Mouse (Mus musculus) neural tube, embryonic 13.5 days (tissue): ENCODE results near the gene Lsm7. TPM values are rescaled to one million over a fixed set of nuclear protein-coding genes. Genes with fewer than 3 reads are reported as not detected.
A peak's percentile ranks its signal among the peaks of the same experiment; 100 is the strongest.

ENCODE experiments used
- ATAC-seq: fragments of 200-750 bp; cut with Nextera tagmentation; 2 replicates; pipeline ENCODE4 v1.8.0; 2017; ENCODE audit warnings: low read depth, mild to moderate bottlenecking, moderate TSS enrichment, moderate library complexity
- H3K27ac ChIP-seq: fragments of 300-500 bp; sonication (generic); replicated peaks from 2 replicates; pipeline ENCODE4 v1.5.1; 2015; ENCODE audit warnings: moderate library complexity, mild to moderate bottlenecking, inconsistent platforms
- H3K27me3 ChIP-seq: fragments of 300-500 bp; sonication (generic); 2 replicates; pipeline ENCODE4 v1.6.1; 2015; ENCODE audit warnings: mild to moderate bottlenecking, inconsistent platforms
- H3K36me3 ChIP-seq: fragments of 300-500 bp; sonication (generic); 2 replicates; pipeline ENCODE4 v1.6.1; 2015; ENCODE audit warnings: mild to moderate bottlenecking, inconsistent platforms
- H3K4me1 ChIP-seq: fragments of 300-500 bp; sonication (generic); replicated peaks from 2 replicates; pipeline ENCODE4 v1.6.1; 2015; ENCODE audit warnings: inconsistent platforms
- H3K4me2 ChIP-seq: fragments of 300-500 bp; sonication (generic); 2 replicates; pipeline ENCODE4 v1.6.1; 2015; ENCODE audit warnings: inconsistent platforms, mild to moderate bottlenecking, moderate library complexity
- H3K4me3 ChIP-seq: fragments of 300-500 bp; sonication (generic); 2 replicates; pipeline ENCODE4 v1.5.1; 2015; ENCODE audit warnings: mild to moderate bottlenecking, inconsistent platforms
- H3K9ac ChIP-seq: fragments of 300-500 bp; sonication (generic); 2 replicates; pipeline ENCODE4 v1.6.1; 2015; ENCODE audit warnings: moderate library complexity, mild to moderate bottlenecking, inconsistent platforms
- H3K9me3 ChIP-seq: fragments of 300-500 bp; sonication (generic); 2 replicates; pipeline ENCODE4 v1.6.1; 2016; ENCODE audit warnings: inconsistent platforms
- WGBS: fragments of 180-500 bp; shearing (Covaris S2); methylation state at CpG from one replicate; pipeline ENCODE4 v1.1.7; 2015; 5-methylcytosine and 5-hydroxymethylcytosine counted together
- polyA plus RNA-seq: library from polyadenylated mRNA; unstranded; fragments of >200 nt; fragmentation: Nextera tagmentation; extraction: Ambion mirVana; gene quantifications from 2 replicates; pipeline ENCODE4 v1.2.1, GENCODE M21; 2015

Gene Lsm7
- polyA plus RNA-seq, 1 experiment from 2014 or later: 218 TPM

DNA sequence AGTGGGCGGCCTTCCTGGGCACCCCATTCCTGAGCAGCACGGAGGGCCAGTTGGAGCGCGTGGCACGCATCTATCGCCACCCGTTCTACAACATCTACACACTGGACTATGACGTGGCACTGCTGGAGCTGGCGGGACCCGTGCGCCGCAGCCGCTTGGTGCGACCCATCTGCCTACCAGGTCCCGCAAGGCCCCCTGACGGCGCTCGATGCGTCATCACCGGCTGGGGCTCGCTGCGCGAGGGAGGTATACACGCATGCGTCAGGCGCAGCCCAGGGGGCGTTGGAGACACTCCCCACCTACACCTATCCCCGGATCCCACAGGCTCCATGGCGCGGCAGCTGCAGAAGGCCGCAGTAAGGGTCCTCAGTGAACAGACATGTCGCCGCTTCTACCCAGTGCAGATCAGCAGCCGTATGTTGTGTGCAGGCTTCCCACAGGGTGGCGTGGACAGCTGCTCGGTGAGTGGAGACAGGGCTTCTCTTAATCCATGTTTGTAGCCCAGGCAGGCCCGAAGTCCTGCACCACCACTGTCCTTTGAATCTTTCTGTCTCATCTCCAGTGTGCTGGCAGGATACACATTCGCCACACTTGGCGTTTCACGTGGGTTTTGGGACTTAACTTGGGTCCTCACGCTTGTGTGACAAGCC is 43.0 kb upstream of the Lsm7 start:
- peaks cover 30% of the 10 kb centered on the region for H3K4me1 ChIP-seq
- no peak overlapping the region for H3K4me3 ChIP-seq
- no peak for ATAC-seq
- H3K27me3 ChIP-seq: no peaks in the 10 kb centered on the region
- H3K36me3 ChIP-seq: peaks cover 28% of the 10 kb centered on the region
- WGBS: 39% methylated on average over 41 of the region's 41 CpGs
- H3K9ac ChIP-seq: peak overlapping the region; percentile 18; the same call in 1 of the 2 replicates
- H3K4me2 ChIP-seq: peak overlapping the region; percentile 31
- H3K27ac ChIP-seq: no peak overlapping the region
- no peaks in the 10 kb centered on the region for H3K9me3 ChIP-seq

GRCm38 (mm10) chr10:80896581-80897485 is 41.8 kb upstream of the Lsm7 start:
- Histone ChIP-seq H3K4me2 (no peak overlapping the region), H3K27me3 (no peaks in the 10 kb centered on the region), H3K9ac (no peak overlapping the region), H3K4me1 (peaks cover 30% of the 10 kb centered on the region), H3K27ac (no peak overlapping the region), H3K4me3 (no peak overlapping the region), H3K36me3 (peaks cover 17% of the 10 kb centered on the region), H3K9me3 (no peaks in the 10 kb centered on the region)
- WGBS: 71% methylated on average over 24 of the region's 24 CpGs
- ATAC-seq: no peak

- Histone ChIP-seq H3K4me2 (no peak overlapping the region), H3K4me3 (no peak overlapping the region), H3K27ac (no peak overlapping the region), H3K9me3 (no peaks in the 10 kb centered on the region), H3K4me1 (peaks cover 25% of the 10 kb centered on the region), H3K36me3 (peaks cover 16% of the 10 kb centered on the region), H3K27me3 (no peaks in the 10 kb centered on the region), H3K9ac (no peak overlapping the region)
- ATAC-seq: no peak
- WGBS: 86% methylated on average over 6 of the region's 6 CpGs
Measured at GRCm38 (mm10) chr10:80895697-80896096, 40.7 kb upstream of the Lsm7 start.

DNA sequence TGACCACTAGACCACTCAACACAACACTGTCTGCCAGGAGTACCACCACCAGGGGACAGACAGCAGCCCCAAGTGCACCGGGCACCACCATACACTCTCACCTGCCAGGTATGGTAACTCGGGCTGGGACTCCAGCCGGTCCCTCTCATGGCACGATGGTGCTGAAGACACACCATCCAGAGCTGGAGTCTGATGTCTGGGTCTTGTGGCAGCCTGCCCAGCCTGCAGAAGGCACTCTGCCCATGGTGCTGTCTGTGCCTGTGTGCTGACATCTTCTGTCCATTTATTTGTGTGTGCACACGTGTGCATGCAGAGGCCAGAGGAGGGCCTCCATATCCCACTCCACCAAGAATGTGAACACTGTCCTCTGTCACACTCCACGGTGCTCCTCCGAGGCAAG is 40.1 kb upstream of the Lsm7 start:
- no peak for ATAC-seq
- Histone ChIP-seq H3K9ac (no peak overlapping the region), H3K9me3 (no peaks in the 10 kb centered on the region), H3K4me1 (peaks cover 25% of the 10 kb centered on the region), H3K4me2 (no peak overlapping the region), H3K36me3 (peaks cover 16% of the 10 kb centered on the region), H3K27ac (no peak overlapping the region), H3K27me3 (peaks cover under 1% of the 10 kb centered on the region; the same call in 1 of the 2 replicates), H3K4me3 (no peak overlapping the region)
- 89% methylated on average over 7 of the region's 7 CpGs for WGBS

GRCm38 (mm10) chr10:80887181-80887580 is 32.2 kb upstream of the Lsm7 start:
- H3K9me3 ChIP-seq: no peaks in the 10 kb centered on the region
- no peak for ATAC-seq
- no peak overlapping the region for H3K4me3 ChIP-seq
- H3K27me3 ChIP-seq: peaks cover 22% of the 10 kb centered on the region
- no peak overlapping the region for H3K4me2 ChIP-seq
- WGBS: 82% methylated on average over 11 of the region's 11 CpGs
- no peaks in the 10 kb centered on the region for H3K36me3 ChIP-seq
- no peaks in the 10 kb centered on the region for H3K4me1 ChIP-seq
- no peak overlapping the region for H3K9ac ChIP-seq
- H3K27ac ChIP-seq: no peak overlapping the region

DNA sequence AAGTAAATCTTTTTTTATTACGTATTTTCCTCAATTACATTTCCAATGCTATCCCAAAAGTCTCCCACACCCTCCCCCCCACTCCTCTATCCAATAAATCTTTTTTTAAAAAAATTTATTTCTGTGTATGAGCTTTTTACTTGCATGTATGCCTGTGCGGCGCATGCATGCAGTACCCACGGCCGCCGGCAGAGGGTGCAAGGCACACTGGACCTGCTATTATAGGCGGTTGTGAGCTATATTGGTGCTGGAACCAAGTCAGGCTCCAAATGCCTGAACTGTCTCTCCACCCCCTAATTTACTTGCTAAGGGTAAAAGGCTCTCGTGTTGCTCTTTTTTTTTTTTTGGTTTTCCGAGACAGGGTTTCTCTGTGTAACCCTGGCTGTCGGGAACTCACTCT is 26.3 kb upstream of the Lsm7 start:
- Histone ChIP-seq H3K9me3 (no peaks in the 10 kb centered on the region), H3K27ac (no peak overlapping the region), H3K27me3 (no peaks in the 10 kb centered on the region), H3K9ac (no peak overlapping the region), H3K4me3 (no peak overlapping the region), H3K4me1 (no peaks in the 10 kb centered on the region), H3K36me3 (no peaks in the 10 kb centered on the region), H3K4me2 (no peak overlapping the region)
- ATAC-seq: no peak
- WGBS: 29% methylated on average over 10 of the region's 10 CpGs

DNA sequence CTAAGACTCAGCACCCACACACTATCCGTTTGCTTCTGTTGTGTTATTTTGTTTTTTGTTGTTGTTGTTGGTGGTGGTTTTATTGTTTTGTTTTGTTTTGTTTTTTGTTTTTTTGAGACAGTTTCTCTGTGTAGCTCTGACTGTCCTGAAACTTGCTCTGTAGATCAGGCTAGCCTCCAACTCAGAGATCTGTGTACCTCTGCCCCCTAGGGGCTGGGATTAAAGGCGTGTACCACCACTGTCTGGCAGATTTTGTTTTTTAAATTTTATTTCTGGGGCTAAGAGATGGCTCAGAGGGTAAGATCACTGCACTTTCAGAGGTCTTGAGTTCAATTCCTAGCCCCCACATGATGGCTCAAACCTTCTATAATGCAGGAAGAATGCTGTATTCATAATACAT is 25.9 kb upstream of the Lsm7 start:
- H3K36me3 ChIP-seq: no peaks in the 10 kb centered on the region
- no peaks in the 10 kb centered on the region for H3K9me3 ChIP-seq
- no peak overlapping the region for H3K9ac ChIP-seq
- no peak overlapping the region for H3K4me3 ChIP-seq
- no peaks in the 10 kb centered on the region for H3K4me1 ChIP-seq
- ATAC-seq: no peak
- H3K27ac ChIP-seq: no peak overlapping the region
- H3K4me2 ChIP-seq: no peak overlapping the region
- WGBS: 75% methylated on average over 2 of the region's 2 CpGs
- no peaks in the 10 kb centered on the region for H3K27me3 ChIP-seq

DNA sequence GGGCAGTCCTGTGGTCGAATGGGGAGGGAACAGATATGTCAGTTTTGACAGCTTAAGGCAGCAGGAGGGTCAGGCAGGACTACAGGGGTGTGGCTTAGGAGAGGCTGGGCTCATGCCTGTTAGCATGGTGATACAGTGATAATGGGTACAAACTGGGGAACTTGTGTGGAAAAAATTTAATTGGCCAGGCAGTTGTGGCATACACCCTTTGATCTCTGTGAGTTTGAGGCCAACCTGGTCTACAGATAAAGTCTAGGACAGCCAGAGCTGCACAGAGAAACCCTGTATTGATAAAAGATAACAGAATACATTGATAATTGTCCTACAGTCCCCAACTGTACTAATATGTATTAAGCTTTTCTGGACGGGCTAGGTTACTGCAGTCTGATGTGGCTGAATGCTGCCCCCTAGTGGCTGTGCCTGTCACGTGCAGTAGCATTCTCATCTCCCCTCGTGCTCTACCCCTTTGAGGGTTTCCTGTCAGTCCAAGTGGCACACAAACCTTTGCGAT is 25.2 kb upstream of the Lsm7 start:
- H3K4me1 ChIP-seq: no peaks in the 10 kb centered on the region
- 24% methylated on average over 5 of the region's 5 CpGs for WGBS
- H3K9me3 ChIP-seq: no peaks in the 10 kb centered on the region
- no peak; the same call in 1 of the 2 replicates for ATAC-seq
- H3K27ac ChIP-seq: no peak overlapping the region
- H3K27me3 ChIP-seq: no peaks in the 10 kb centered on the region
- no peak overlapping the region for H3K9ac ChIP-seq
- no peak overlapping the region for H3K4me3 ChIP-seq
- no peaks in the 10 kb centered on the region for H3K36me3 ChIP-seq
- H3K4me2 ChIP-seq: no peak overlapping the region

GRCm38 (mm10) chr10:80876594-80876993 is 21.6 kb upstream of the Lsm7 start:
- no peaks in the 10 kb centered on the region for H3K36me3 ChIP-seq
- H3K4me1 ChIP-seq: no peaks in the 10 kb centered on the region; the same call in 1 of the 2 replicates
- peaks cover 3% of the 10 kb centered on the region for H3K27me3 ChIP-seq
- no peak overlapping the region for H3K4me2 ChIP-seq
- no peak overlapping the region for H3K9ac ChIP-seq
- no peaks in the 10 kb centered on the region for H3K9me3 ChIP-seq
- no peak overlapping the region for H3K27ac ChIP-seq
- ATAC-seq: no peak
- no peak overlapping the region for H3K4me3 ChIP-seq
- WGBS: 21% methylated on average over 3 of the region's 3 CpGs

- H3K27ac ChIP-seq: no peak overlapping the region
- no peak overlapping the region for H3K4me3 ChIP-seq
- H3K9ac ChIP-seq: no peak overlapping the region
- no peaks in the 10 kb centered on the region for H3K9me3 ChIP-seq
- no peaks in the 10 kb centered on the region for H3K36me3 ChIP-seq
- H3K27me3 ChIP-seq: peaks cover 3% of the 10 kb centered on the region
- no peak for ATAC-seq
- 36% methylated on average over 5 of the region's 5 CpGs for WGBS
- H3K4me1 ChIP-seq: no peaks in the 10 kb centered on the region; the same call in 1 of the 2 replicates
- H3K4me2 ChIP-seq: no peak overlapping the region
Measured at GRCm38 (mm10) chr10:80876028-80876427, 21.0 kb upstream of the Lsm7 start.

GRCm38 (mm10) chr10:80874035-80874434 is 19.0 kb upstream of the Lsm7 start:
- Histone ChIP-seq H3K36me3 (no peaks in the 10 kb centered on the region), H3K27me3 (peaks cover 3% of the 10 kb centered on the region), H3K4me3 (no peak overlapping the region), H3K4me2 (no peak overlapping the region), H3K9ac (no peak overlapping the region), H3K4me1 (no peaks in the 10 kb centered on the region; the same call in 1 of the 2 replicates), H3K27ac (no peak overlapping the region), H3K9me3 (no peaks in the 10 kb centered on the region)
- ATAC-seq: no peak
- 68% methylated on average over 9 of the region's 9 CpGs for whole genome bisulfite sequencing

- Histone ChIP-seq H3K9ac (no peak within 1 kb of the TSS), H3K27ac (no peak within 1 kb of the TSS), H3K4me2 (no peak within 1 kb of the TSS), H3K4me1 (no peaks in the 10 kb centered on the region; the same call in 1 of the 2 replicates), H3K27me3 (peaks cover 3% of the 10 kb centered on the region), H3K4me3 (no peak within 1 kb of the TSS), H3K36me3 (peaks cover 23% of the 10 kb centered on the region), H3K9me3 (no peaks in the 10 kb centered on the region)
- WGBS: 30% methylated on average over 9 of the region's 9 CpGs
- no peak for ATAC-seq
Measured at GRCm38 (mm10) chr10:80871581-80871980, 16.6 kb upstream of the Lsm7 start, which contains the start of gene Tmprss9. Gene Tmprss9, plus strand, starts transcription at chr10:80871848.
